Mouse (Mus musculus): ENCODE results near the gene Eng. TPM values are rescaled to one million over a fixed set of nuclear protein-coding genes. Genes with fewer than 3 reads are reported as not detected.

The Eng gene
- polyA plus RNA-seq, 1 experiment: 713 TPM

GRCm38 (mm10) chr2:32655394-32655744 is 9.0 kb downstream of the Eng start:
- WGBS: 43% methylated on average over 3 of the region's 3 CpGs
- Histone ChIP-seq H3K4me3 (replicated peaks; ENCODE audit: extremely low read depth, low read depth, low read length) (no peak overlapping the region), H3K4me1 (ENCODE audit: control insufficient read depth, insufficient read depth, low read length) (peaks cover 18% of the 10 kb centered on the region)
- TF ChIP-seq CTCF (IDR thresholded peaks at IDR 0.05; ENCODE audit: insufficient read depth, low read length) (no peak), POLR2A (IDR thresholded peaks at IDR 0.05; ENCODE audit: borderline replicate concordance, extremely low read depth, low read depth, low read length) (no peak)
- DNase-seq: no peak

- WGBS: 32% methylated on average over 12 of the region's 12 CpGs
- no peak for DNase-seq
These were observed 9.4 kb downstream of the Eng start for GRCm38 (mm10) chr2:32655826-32656225.

GRCm38 (mm10) chr2:32658873-32659272 is 12.5 kb downstream of the Eng start:
- TF ChIP-seq POLR2A (IDR thresholded peaks at IDR 0.05; ENCODE audit: borderline replicate concordance, extremely low read depth, low read depth, low read length) (no peak), CTCF (IDR thresholded peaks at IDR 0.05; ENCODE audit: insufficient read depth, low read length) (no peak)
- 81% methylated on average over 2 of the region's 2 CpGs for WGBS
- peaks cover 24% of the 10 kb centered on the region for H3K4me1 ChIP-seq (ENCODE audit: control insufficient read depth, insufficient read depth, low read length)
- H3K4me3 ChIP-seq (replicated peaks; ENCODE audit: extremely low read depth, low read depth, low read length): no peak overlapping the region
- no peak for DNase-seq

More at GRCm38 (mm10) chr2:32655826-32656225, 9.4 kb downstream of the Eng start:
- no peak overlapping the region for H3K4me3 ChIP-seq (replicated peaks; ENCODE audit: extremely low read depth, low read depth, low read length)
- TF ChIP-seq POLR2A (IDR thresholded peaks at IDR 0.05; ENCODE audit: borderline replicate concordance, extremely low read depth, low read depth, low read length): no peak
- TF ChIP-seq CTCF (IDR thresholded peaks at IDR 0.05; ENCODE audit: insufficient read depth, low read length): no peak
- peaks cover 21% of the 10 kb centered on the region for H3K4me1 ChIP-seq (ENCODE audit: control insufficient read depth, insufficient read depth, low read length)

GRCm38 (mm10) chr2:32661509-32662107 is 15.2 kb downstream of the Eng start:
- peaks cover 25% of the 10 kb centered on the region for H3K4me1 ChIP-seq (ENCODE audit: control insufficient read depth, insufficient read depth, low read length)
- TF ChIP-seq CTCF (IDR thresholded peaks at IDR 0.05; ENCODE audit: insufficient read depth, low read length) (no peak), POLR2A (IDR thresholded peaks at IDR 0.05; ENCODE audit: borderline replicate concordance, extremely low read depth, low read depth, low read length) (no peak)
- H3K4me3 ChIP-seq (replicated peaks; ENCODE audit: extremely low read depth, low read depth, low read length): no peak overlapping the region
- 31% methylated on average over 7 of the region's 7 CpGs for WGBS
- no peak for DNase-seq

- H3K4me3 ChIP-seq (replicated peaks; ENCODE audit: extremely low read depth, low read depth, low read length): no peak overlapping the region
- DNase-seq: no peak
- 49% methylated on average over 5 of the region's 5 CpGs for WGBS
- TF ChIP-seq CTCF (IDR thresholded peaks at IDR 0.05; ENCODE audit: insufficient read depth, low read length) (no peak), POLR2A (IDR thresholded peaks at IDR 0.05; ENCODE audit: borderline replicate concordance, extremely low read depth, low read depth, low read length) (no peak)
- peaks cover 24% of the 10 kb centered on the region for H3K4me1 ChIP-seq (ENCODE audit: control insufficient read depth, insufficient read depth, low read length)
These were observed 15.9 kb downstream of the Eng start for GRCm38 (mm10) chr2:32662291-32662690.

- peaks cover 17% of the 10 kb centered on the region for H3K4me1 ChIP-seq (ENCODE audit: control insufficient read depth, insufficient read depth, low read length)
- no peak overlapping the region for H3K4me3 ChIP-seq (replicated peaks; ENCODE audit: extremely low read depth, low read depth, low read length)
- TF ChIP-seq POLR2A (IDR thresholded peaks at IDR 0.05; ENCODE audit: borderline replicate concordance, extremely low read depth, low read depth, low read length) (no peak), CTCF (IDR thresholded peaks at IDR 0.05; ENCODE audit: insufficient read depth, low read length) (no peak)
- 48% methylated on average over 8 of the region's 8 CpGs for WGBS
- DNase-seq: no peak
These were observed 18.9 kb downstream of the Eng start for GRCm38 (mm10) chr2:32665345-32665744.

- TF ChIP-seq CTCF (IDR thresholded peaks at IDR 0.05; ENCODE audit: insufficient read depth, low read length): no peak
- TF ChIP-seq POLR2A (IDR thresholded peaks at IDR 0.05; ENCODE audit: borderline replicate concordance, extremely low read depth, low read depth, low read length): no peak
- 40% methylated on average over 6 of the region's 6 CpGs for WGBS
- Histone ChIP-seq H3K4me3 (replicated peaks; ENCODE audit: extremely low read depth, low read depth, low read length) (no peak overlapping the region), H3K4me1 (ENCODE audit: control insufficient read depth, insufficient read depth, low read length) (peaks cover 13% of the 10 kb centered on the region)
- no peak for DNase-seq
These were observed 19.5 kb downstream of the Eng start for GRCm38 (mm10) chr2:32665853-32666252.

GRCm38 (mm10) chr2:32667775-32668174 is 21.4 kb downstream of the Eng start:
- TF ChIP-seq CTCF (IDR thresholded peaks at IDR 0.05; ENCODE audit: insufficient read depth, low read length): no peak
- no peak for TF ChIP-seq POLR2A (IDR thresholded peaks at IDR 0.05; ENCODE audit: borderline replicate concordance, extremely low read depth, low read depth, low read length)
- no peak for DNase-seq
- Histone ChIP-seq H3K4me1 (ENCODE audit: control insufficient read depth, insufficient read depth, low read length) (peaks cover 7% of the 10 kb centered on the region), H3K4me3 (replicated peaks; ENCODE audit: extremely low read depth, low read depth, low read length) (no peak overlapping the region)
- 30% methylated on average over 11 of the region's 11 CpGs for WGBS

- no peak for DNase-seq
- Histone ChIP-seq H3K4me1 (ENCODE audit: control insufficient read depth, insufficient read depth, low read length) (peaks cover 7% of the 10 kb centered on the region), H3K4me3 (replicated peaks; ENCODE audit: extremely low read depth, low read depth, low read length) (no peak overlapping the region)
- 80% methylated on average over 7 of the region's 7 CpGs for WGBS
- TF ChIP-seq POLR2A (IDR thresholded peaks at IDR 0.05; ENCODE audit: borderline replicate concordance, extremely low read depth, low read depth, low read length): no peak
- no peak for TF ChIP-seq CTCF (IDR thresholded peaks at IDR 0.05; ENCODE audit: insufficient read depth, low read length)
These were observed 21.8 kb downstream of the Eng start for GRCm38 (mm10) chr2:32668176-32668575.

GRCm38 (mm10) chr2:32669876-32670275 is 23.5 kb downstream of the Eng start:
- Histone ChIP-seq H3K4me1 (ENCODE audit: control insufficient read depth, insufficient read depth, low read length) (peaks cover 6% of the 10 kb centered on the region), H3K4me3 (replicated peaks; ENCODE audit: extremely low read depth, low read depth, low read length) (no peak overlapping the region)
- WGBS: 79% methylated on average over 3 of the region's 3 CpGs
- TF ChIP-seq CTCF (IDR thresholded peaks at IDR 0.05; ENCODE audit: insufficient read depth, low read length) (no peak), POLR2A (IDR thresholded peaks at IDR 0.05; ENCODE audit: borderline replicate concordance, extremely low read depth, low read depth, low read length) (no peak)
- no peak for DNase-seq
